Mouse (Mus musculus): ENCODE data around the gene Fadd. TPM values are rescaled to one million over a fixed set of nuclear protein-coding genes. Genes with fewer than 3 reads are reported as not detected.

Gene Fadd
- polyA plus RNA-seq, 1 experiment from 2014 or later, result 10.9 TPM

- no peak for ATAC-seq (ENCODE audit: insufficient read depth, low FRiP score)
- 74% methylated on average over 4 of the region's 4 CpGs for WGBS
- Histone ChIP-seq H3K36me3 (ENCODE audit: control insufficient read depth, insufficient read depth, low read length) (no peaks in the 10 kb centered on the region; the same call in 1 of the 2 replicates), H3K9ac (ENCODE audit: low read length) (no peak overlapping the region), H3K4me3 (replicated peaks; ENCODE audit: low read length) (no peak overlapping the region), H3K27me3 (ENCODE audit: control insufficient read depth, insufficient read depth, low read length) (no peaks in the 10 kb centered on the region), H3K27ac (ENCODE audit: low read length) (peak overlapping the region; percentile 68; the same call in 1 of the 2 replicates), H3K9me3 (replicated peaks; ENCODE audit: control insufficient read depth, low read length) (no peaks in the 10 kb centered on the region), H3K4me2 (ENCODE audit: low read depth, low read length) (no peak overlapping the region), H3K4me1 (ENCODE audit: control insufficient read depth, insufficient read depth, low read length) (no peaks in the 10 kb centered on the region)
Measured at GRCm38 (mm10) chr7:144612829-144613228, 30.6 kb upstream of the Fadd start.

- peak; percentile 67; the same call in 1 of the 2 replicates for ATAC-seq (ENCODE audit: insufficient read depth, low FRiP score)
- H3K9me3 ChIP-seq (replicated peaks; ENCODE audit: control insufficient read depth, low read length), result no peaks in the 10 kb centered on the region
- H3K36me3 ChIP-seq (ENCODE audit: control insufficient read depth, insufficient read depth, low read length), result no peaks in the 10 kb centered on the region; the same call in 1 of the 2 replicates
- no peak overlapping the region for H3K9ac ChIP-seq (ENCODE audit: low read length)
- no peak overlapping the region for H3K4me2 ChIP-seq (ENCODE audit: low read depth, low read length)
- no peak overlapping the region for H3K4me3 ChIP-seq (replicated peaks; ENCODE audit: low read length)
- H3K27me3 ChIP-seq (ENCODE audit: control insufficient read depth, insufficient read depth, low read length), result no peaks in the 10 kb centered on the region
- peak overlapping the region; percentile 68; the same call in 1 of the 2 replicates for H3K27ac ChIP-seq (ENCODE audit: low read length)
- 50% methylated on average over 4 of the region's 4 CpGs for WGBS
- no peaks in the 10 kb centered on the region for H3K4me1 ChIP-seq (ENCODE audit: control insufficient read depth, insufficient read depth, low read length)
Measured at GRCm38 (mm10) chr7:144612351-144612750, 30.1 kb upstream of the Fadd start.

- Histone ChIP-seq H3K9me3 (replicated peaks; ENCODE audit: control insufficient read depth, low read length) (no peaks in the 10 kb centered on the region), H3K4me1 (ENCODE audit: control insufficient read depth, insufficient read depth, low read length) (no peaks in the 10 kb centered on the region), H3K27me3 (ENCODE audit: control insufficient read depth, insufficient read depth, low read length) (no peaks in the 10 kb centered on the region), H3K9ac (ENCODE audit: low read length) (no peak overlapping the region), H3K27ac (ENCODE audit: low read length) (no peak overlapping the region), H3K4me3 (replicated peaks; ENCODE audit: low read length) (no peak overlapping the region), H3K36me3 (ENCODE audit: control insufficient read depth, insufficient read depth, low read length) (no peaks in the 10 kb centered on the region; the same call in 1 of the 2 replicates), H3K4me2 (ENCODE audit: low read depth, low read length) (no peak overlapping the region)
- WGBS, result 86% methylated on average over 16 of the region's 16 CpGs
- ATAC-seq (ENCODE audit: insufficient read depth, low FRiP score), result no peak
Measured at GRCm38 (mm10) chr7:144611595-144611994, 29.3 kb upstream of the Fadd start.

GRCm38 (mm10) chr7:144609568-144609967 lies 27.3 kb upstream of the Fadd start:
- 67% methylated on average over 7 of the region's 7 CpGs for WGBS
- Histone ChIP-seq H3K27ac (ENCODE audit: low read length) (no peak overlapping the region), H3K4me1 (ENCODE audit: control insufficient read depth, insufficient read depth, low read length) (no peaks in the 10 kb centered on the region), H3K27me3 (ENCODE audit: control insufficient read depth, insufficient read depth, low read length) (no peaks in the 10 kb centered on the region), H3K4me3 (replicated peaks; ENCODE audit: low read length) (no peak overlapping the region), H3K36me3 (ENCODE audit: control insufficient read depth, insufficient read depth, low read length) (no peaks in the 10 kb centered on the region; the same call in 1 of the 2 replicates), H3K9me3 (replicated peaks; ENCODE audit: control insufficient read depth, low read length) (no peaks in the 10 kb centered on the region), H3K9ac (ENCODE audit: low read length) (no peak overlapping the region), H3K4me2 (ENCODE audit: low read depth, low read length) (no peak overlapping the region)
- ATAC-seq (ENCODE audit: insufficient read depth, low FRiP score), result no peak

- no peak for ATAC-seq (ENCODE audit: insufficient read depth, low FRiP score)
- Histone ChIP-seq H3K4me2 (ENCODE audit: low read depth, low read length) (no peak overlapping the region), H3K27me3 (ENCODE audit: control insufficient read depth, insufficient read depth, low read length) (no peaks in the 10 kb centered on the region), H3K36me3 (ENCODE audit: control insufficient read depth, insufficient read depth, low read length) (no peaks in the 10 kb centered on the region; the same call in 1 of the 2 replicates), H3K4me1 (ENCODE audit: control insufficient read depth, insufficient read depth, low read length) (no peaks in the 10 kb centered on the region), H3K9ac (ENCODE audit: low read length) (no peak overlapping the region), H3K4me3 (replicated peaks; ENCODE audit: low read length) (no peak overlapping the region), H3K27ac (ENCODE audit: low read length) (no peak overlapping the region), H3K9me3 (replicated peaks; ENCODE audit: control insufficient read depth, low read length) (no peaks in the 10 kb centered on the region)
- WGBS, result 88% methylated on average over 15 of the region's 15 CpGs
Measured at GRCm38 (mm10) chr7:144607862-144608261, 25.6 kb upstream of the Fadd start.

GRCm38 (mm10) chr7:144604735-144605134 lies 22.5 kb upstream of the Fadd start:
- Histone ChIP-seq H3K4me3 (replicated peaks; ENCODE audit: low read length) (no peak overlapping the region), H3K9ac (ENCODE audit: low read length) (no peak overlapping the region), H3K4me2 (ENCODE audit: low read depth, low read length) (no peak overlapping the region), H3K36me3 (ENCODE audit: control insufficient read depth, insufficient read depth, low read length) (no peaks in the 10 kb centered on the region; the same call in 1 of the 2 replicates), H3K4me1 (ENCODE audit: control insufficient read depth, insufficient read depth, low read length) (no peaks in the 10 kb centered on the region), H3K27me3 (ENCODE audit: control insufficient read depth, insufficient read depth, low read length) (no peaks in the 10 kb centered on the region), H3K27ac (ENCODE audit: low read length) (no peak overlapping the region), H3K9me3 (replicated peaks; ENCODE audit: control insufficient read depth, low read length) (no peaks in the 10 kb centered on the region)
- ATAC-seq (ENCODE audit: insufficient read depth, low FRiP score), result no peak
- 48% methylated on average over 4 of the region's 4 CpGs for WGBS

GRCm38 (mm10) chr7:144604291-144604690 lies 22.0 kb upstream of the Fadd start:
- Histone ChIP-seq H3K4me3 (replicated peaks; ENCODE audit: low read length) (no peak overlapping the region), H3K36me3 (ENCODE audit: control insufficient read depth, insufficient read depth, low read length) (no peaks in the 10 kb centered on the region; the same call in 1 of the 2 replicates), H3K9me3 (replicated peaks; ENCODE audit: control insufficient read depth, low read length) (no peaks in the 10 kb centered on the region), H3K27me3 (ENCODE audit: control insufficient read depth, insufficient read depth, low read length) (no peaks in the 10 kb centered on the region), H3K4me1 (ENCODE audit: control insufficient read depth, insufficient read depth, low read length) (no peaks in the 10 kb centered on the region), H3K9ac (ENCODE audit: low read length) (no peak overlapping the region), H3K4me2 (ENCODE audit: low read depth, low read length) (no peak overlapping the region), H3K27ac (ENCODE audit: low read length) (no peak overlapping the region)
- WGBS, result 92% methylated on average over 2 of the region's 2 CpGs
- no peak for ATAC-seq (ENCODE audit: insufficient read depth, low FRiP score)

GRCm38 (mm10) chr7:144600333-144600900 lies 18.2 kb upstream of the Fadd start:
- H3K4me3 ChIP-seq (replicated peaks; ENCODE audit: low read length), result no peak overlapping the region
- WGBS, result 76% methylated on average over 6 of the region's 6 CpGs
- no peak overlapping the region for H3K9ac ChIP-seq (ENCODE audit: low read length)
- no peaks in the 10 kb centered on the region for H3K4me1 ChIP-seq (ENCODE audit: control insufficient read depth, insufficient read depth, low read length)
- H3K27ac ChIP-seq (ENCODE audit: low read length), result no peak overlapping the region
- H3K36me3 ChIP-seq (ENCODE audit: control insufficient read depth, insufficient read depth, low read length), result no peaks in the 10 kb centered on the region
- ATAC-seq (ENCODE audit: insufficient read depth, low FRiP score), result no peak
- no peak overlapping the region for H3K4me2 ChIP-seq (ENCODE audit: low read depth, low read length)
- H3K27me3 ChIP-seq (ENCODE audit: control insufficient read depth, insufficient read depth, low read length), result no peaks in the 10 kb centered on the region
- H3K9me3 ChIP-seq (replicated peaks; ENCODE audit: control insufficient read depth, low read length), result no peaks in the 10 kb centered on the region

- Histone ChIP-seq H3K36me3 (ENCODE audit: control insufficient read depth, insufficient read depth, low read length) (no peaks in the 10 kb centered on the region), H3K27ac (ENCODE audit: low read length) (no peak overlapping the region), H3K9me3 (replicated peaks; ENCODE audit: control insufficient read depth, low read length) (no peaks in the 10 kb centered on the region), H3K4me3 (replicated peaks; ENCODE audit: low read length) (no peak overlapping the region), H3K27me3 (ENCODE audit: control insufficient read depth, insufficient read depth, low read length) (no peaks in the 10 kb centered on the region), H3K4me2 (ENCODE audit: low read depth, low read length) (no peak overlapping the region), H3K9ac (ENCODE audit: low read length) (no peak overlapping the region), H3K4me1 (ENCODE audit: control insufficient read depth, insufficient read depth, low read length) (no peaks in the 10 kb centered on the region)
- 84% methylated on average over 3 of the region's 3 CpGs for WGBS
- no peak for ATAC-seq (ENCODE audit: insufficient read depth, low FRiP score)
Measured at GRCm38 (mm10) chr7:144589508-144589907, 7.2 kb upstream of the Fadd start.

All from stomach, embryonic 16.5 days (tissue).